Mouse (Mus musculus) ES-E14 (cell line): ENCODE data around the gene Tle4. TPM values are rescaled to one million over a fixed set of nuclear protein-coding genes. Genes with fewer than 3 reads are reported as not detected.
A peak's percentile ranks its signal among the peaks of the same experiment; 100 is the strongest.

Source experiments
- DNase-seq: peaks from one replicate; pipeline ENCODE4 v3.0.0-alpha.2; 2013; ENCODE audit warnings: low read depth, low spot score
- H3K27ac ChIP-seq: 2 replicates; pipeline ENCODE4 v1.5.1; 2012; ENCODE audit warnings: low read depth, mild to moderate bottlenecking, low read length, moderate library complexity, mixed read lengths; ENCODE audit not compliant: poor library complexity, insufficient read depth, severe bottlenecking
- H3K36me3 ChIP-seq: 2 replicates; pipeline ENCODE4 v1.6.1; 2012; ENCODE audit warnings: mild to moderate bottlenecking, low read length, moderate library complexity, mixed read lengths; ENCODE audit not compliant: control insufficient read depth, poor library complexity, insufficient read depth, severe bottlenecking
- H3K4me1 ChIP-seq, 2 experiments: fragments of 150-350 bp in 1 of 2; sonication (generic) in 1 of 2; 2 replicates each; pipeline ENCODE4 v1.6.1; 2012; ENCODE audit warnings: low read length in 2 of 2, mild to moderate bottlenecking in 1 of 2, mixed read lengths in 1 of 2; ENCODE audit not compliant: control insufficient read depth in 2 of 2, insufficient read depth in 2 of 2, poor library complexity in 1 of 2
- H3K4me3 ChIP-seq, 2 experiments: fragments of 150-350 bp in 1 of 2; sonication (generic) in 1 of 2; 2 replicates each; pipeline ENCODE4 v1.5.1; 2012; ENCODE audit warnings: low read length in 2 of 2, low read depth in 1 of 2, mild to moderate bottlenecking in 1 of 2, mixed read lengths in 1 of 2; ENCODE audit not compliant: insufficient read depth in 1 of 2, poor library complexity in 1 of 2, severe bottlenecking in 1 of 2
- H3K9ac ChIP-seq: 2 replicates; pipeline ENCODE4 v1.6.1; 2012; ENCODE audit warnings: low read depth, mild to moderate bottlenecking, low read length, mixed read lengths; ENCODE audit not compliant: poor library complexity, insufficient read depth, severe bottlenecking
- H3K9me3 ChIP-seq: fragments of 150-350 bp; sonication (generic); 2 replicates; pipeline ENCODE4 v1.6.1; 2012; ENCODE audit warnings: low read depth, mild to moderate bottlenecking, low read length; ENCODE audit not compliant: control insufficient read depth, insufficient read depth
- CHD2 ChIP-seq: IDR thresholded peaks from 2 replicates; pipeline ENCODE4 v1.6.1; 2014; ENCODE audit warnings: mild to moderate bottlenecking, low read depth, low read length, inconsistent platforms
- HCFC1 ChIP-seq: IDR thresholded peaks from 2 replicates; pipeline ENCODE4 v1.6.1; 2012; ENCODE audit warnings: low read length, inconsistent platforms, borderline replicate concordance; ENCODE audit not compliant: insufficient read depth
- MAFK ChIP-seq: IDR thresholded peaks from 2 replicates; pipeline ENCODE4 v1.6.1; 2014; ENCODE audit warnings: mild to moderate bottlenecking, low read depth, low read length, inconsistent platforms; ENCODE audit not compliant: insufficient read depth
- ZC3H11A ChIP-seq: IDR thresholded peaks from 2 replicates; pipeline ENCODE4 v1.6.1; 2012; ENCODE audit warnings: low read depth, mild to moderate bottlenecking, inconsistent platforms, low read length, borderline replicate concordance
- ZNF384 ChIP-seq: IDR thresholded peaks from 2 replicates; pipeline ENCODE4 v1.6.1; 2012; ENCODE audit warnings: low read depth, low read length, inconsistent platforms
- in situ Hi-C, 2 experiments: fragments of 600-800 bp; cut with MboI; formaldehyde crosslinking; loops; one replicate each; pipeline ENCODE4 v1.15.1; 2025; ENCODE audit warnings: low sequenced_read_pairs in 2 of 2, inconsistent platforms in 1 of 2; ENCODE audit not compliant: unreplicated experiment in 2 of 2
- total RNA-seq: library from RNA; depleted of rRNA; stranded (reverse); fragments of 300-350 nt; gene quantifications from 2 replicates; pipeline ENCODE4 v1.2.3, GENCODE M21; 2012

Tle4 gene
- total RNA-seq, 1 experiment: 45.7 TPM

- no peaks in the 10 kb centered on the region for H3K36me3 ChIP-seq
- in situ Hi-C loops: no loop called here
- TF ChIP-seq HCFC1 (no peak), MAFK (no peak), CHD2 (no peak), ZNF384 (no peak), ZC3H11A (no peak)
- H3K9ac ChIP-seq: no peak overlapping the region
- no peak overlapping the region for H3K4me3 ChIP-seq
- peaks cover 1% of the 10 kb centered on the region in 2 experiments; a peak in 2 of 4 replicates for H3K4me1 ChIP-seq
- H3K9me3 ChIP-seq: no peaks in the 10 kb centered on the region
- H3K27ac ChIP-seq: peak overlapping the region; percentile 62; the same call in 1 of the 2 replicates
- DNase-seq: peak; percentile 78
Measured at GRCm38 (mm10) chr19:14635213-14635928, 37.5 kb upstream of the Tle4 start.

GRCm38 (mm10) chr19:14623355-14623754 is 25.5 kb upstream of the Tle4 start:
- Histone ChIP-seq H3K36me3 (no peaks in the 10 kb centered on the region), H3K9me3 (no peaks in the 10 kb centered on the region), H3K4me1 (no peaks in the 10 kb centered on the region), H3K9ac (no peak overlapping the region), H3K27ac (no peak overlapping the region), H3K4me3 (no peak overlapping the region)
- TF ChIP-seq MAFK (no peak), ZNF384 (no peak), CHD2 (no peak), HCFC1 (no peak), ZC3H11A (no peak)
- no peak for DNase-seq
- in situ Hi-C loops: no loop called here

DNA sequence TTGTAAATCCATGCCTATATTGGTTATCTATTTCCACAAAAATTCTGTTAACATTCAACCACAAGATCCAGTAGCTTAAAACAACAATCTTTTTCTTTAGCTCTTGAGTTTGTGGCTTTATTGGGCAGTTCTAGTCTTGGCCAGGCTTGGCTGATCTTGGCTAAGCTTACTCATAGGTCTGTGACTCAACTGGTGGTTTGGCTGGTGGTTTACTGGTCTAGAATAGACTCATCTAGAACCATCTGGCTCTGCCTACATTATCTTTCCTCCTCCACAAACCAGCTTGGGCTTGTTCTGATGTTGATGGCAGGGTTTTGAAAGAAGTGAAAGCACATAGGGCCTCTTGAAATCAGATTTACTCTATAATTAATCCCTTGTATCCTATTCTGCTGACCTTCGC is 22.7 kb upstream of the Tle4 start:
- Histone ChIP-seq H3K9ac (no peak overlapping the region), H3K9me3 (no peaks in the 10 kb centered on the region), H3K4me3 (no peak overlapping the region), H3K36me3 (no peaks in the 10 kb centered on the region), H3K4me1 (no peaks in the 10 kb centered on the region), H3K27ac (no peak overlapping the region)
- no peak for DNase-seq
- TF ChIP-seq HCFC1: no peak
- no peak for TF ChIP-seq ZC3H11A
- no peak for TF ChIP-seq ZNF384
- no peak for TF ChIP-seq CHD2
- TF ChIP-seq MAFK: no peak
- in situ Hi-C loops: no loop called here

- no peak overlapping the region for H3K27ac ChIP-seq
- no peak for TF ChIP-seq CHD2
- TF ChIP-seq ZC3H11A: no peak
- no peak for TF ChIP-seq ZNF384
- TF ChIP-seq MAFK: no peak
- no peak for TF ChIP-seq HCFC1
- H3K9ac ChIP-seq: no peak overlapping the region
- no peaks in the 10 kb centered on the region for H3K36me3 ChIP-seq
- DNase-seq: no peak
- H3K4me3 ChIP-seq: no peak overlapping the region
- H3K9me3 ChIP-seq: no peaks in the 10 kb centered on the region
- H3K4me1 ChIP-seq: peaks cover 0 to 2% of the 10 kb centered on the region in 2 experiments; a peak in 1 of 4 replicates
- in situ Hi-C loops: no loop called here
Measured at GRCm38 (mm10) chr19:14619814-14620213, 22.0 kb upstream of the Tle4 start.

- H3K4me1 ChIP-seq: peaks cover 0 to 4% of the 10 kb centered on the region in 2 experiments; a peak in 1 of 4 replicates
- DNase-seq: no peak
- H3K9me3 ChIP-seq: no peaks in the 10 kb centered on the region
- no peak overlapping the region for H3K27ac ChIP-seq
- TF ChIP-seq ZC3H11A (no peak), MAFK (no peak), HCFC1 (no peak), ZNF384 (no peak), CHD2 (no peak)
- in situ Hi-C loops: no loop called here
- H3K9ac ChIP-seq: no peak overlapping the region
- no peak overlapping the region for H3K4me3 ChIP-seq
- H3K36me3 ChIP-seq: no peaks in the 10 kb centered on the region
Measured at GRCm38 (mm10) chr19:14614816-14615215, 17.0 kb upstream of the Tle4 start.
